Mouse (Mus musculus) common myeloid progenitor, adult 5-6 weeks (primary cell): ENCODE data around the gene Pcbp1. TPM values are rescaled to one million over a fixed set of nuclear protein-coding genes. Genes with fewer than 3 reads are reported as not detected.
"Not testable (repeated sequence)": the region's sequence is repeated elsewhere in the genome, so short reads cannot be mapped to it uniquely, and the experiment has no call there.

Experiments
- ATAC-seq: replicated peaks from 2 replicates; pipeline ENCODE4 v1.8.0; 2016; ENCODE audit warnings: low read depth, mild to moderate bottlenecking, moderate TSS enrichment, inconsistent platforms; ENCODE audit not compliant: poor library complexity, severe bottlenecking
- total RNA-seq: library from RNA; stranded (forward); fragments of 200-1000, 187-1606 nt; gene quantifications from 2 replicates; pipeline ENCODE4 v1.2.3, GENCODE M21; 2017

Pcbp1 gene
- total RNA-seq = 115 and 172 TPM in 2 replicates

DNA sequence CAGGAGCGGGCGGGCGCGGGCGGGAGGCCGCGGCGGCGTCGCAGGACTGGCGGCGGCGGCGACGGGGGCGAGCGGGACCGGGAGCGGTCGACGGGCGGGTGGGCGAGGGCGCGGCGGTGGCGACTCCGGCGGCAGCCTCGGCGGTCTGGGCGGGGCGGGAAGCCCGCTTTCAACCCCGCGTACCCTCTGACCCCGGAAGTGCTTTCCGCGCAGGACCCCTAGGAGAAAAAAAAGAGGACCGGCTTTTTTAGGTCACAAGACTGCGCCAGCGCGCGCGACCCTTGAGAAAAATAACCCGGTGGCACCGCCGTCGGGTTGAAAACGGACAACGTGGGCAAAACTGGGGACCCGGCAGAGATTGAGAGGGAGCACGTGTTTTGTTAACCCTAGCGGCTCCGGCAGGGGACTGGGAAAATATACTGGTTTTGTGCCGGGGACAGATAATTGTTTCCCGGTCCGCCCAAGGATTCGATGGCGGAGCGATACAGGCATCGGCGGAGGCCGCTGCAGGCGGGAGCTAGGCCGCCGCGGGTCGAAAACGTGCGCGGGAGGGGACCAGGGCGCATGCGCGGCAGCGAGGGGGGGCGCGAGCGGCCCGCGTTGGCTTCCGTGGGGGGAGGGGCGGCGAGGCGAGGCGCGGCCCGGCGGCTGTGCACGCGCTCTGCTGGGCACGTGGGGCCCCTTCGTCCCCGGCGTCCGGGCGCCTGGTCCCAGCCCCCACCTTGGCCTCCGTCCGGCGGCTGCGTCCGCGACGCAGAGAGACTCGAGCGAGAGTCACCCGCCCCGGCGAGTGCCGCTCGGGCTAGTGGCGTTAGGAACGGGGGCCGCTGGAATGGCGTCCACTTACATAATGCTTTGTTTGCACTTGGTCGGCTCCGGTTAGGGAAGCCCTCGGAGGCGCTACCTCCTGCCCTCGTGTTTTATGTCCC, at the start of gene Pcbp1:
Pcbp1 (minus strand) TSS at position 290 of the 929 bp plus-strand sequence.
- peak; percentile 60 for ATAC-seq

DNA sequence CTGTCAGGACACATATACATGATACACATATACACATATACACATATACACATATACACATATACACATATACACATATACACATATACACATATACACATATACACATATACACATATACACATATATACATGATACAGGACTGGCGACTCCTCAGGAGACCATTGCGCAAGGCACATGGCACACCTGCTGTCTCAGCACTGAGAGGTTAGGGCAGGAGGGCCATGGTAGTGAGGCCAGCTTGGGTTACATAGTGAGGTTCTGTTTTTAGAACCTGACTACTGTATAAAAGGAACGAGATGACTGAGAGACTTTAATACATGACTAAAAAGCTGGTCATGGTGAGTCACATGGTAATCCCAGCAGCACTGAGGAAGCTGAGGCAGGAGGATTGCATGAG, 48.4 kb upstream of the Pcbp1 start:
- ATAC-seq = no peak

DNA sequence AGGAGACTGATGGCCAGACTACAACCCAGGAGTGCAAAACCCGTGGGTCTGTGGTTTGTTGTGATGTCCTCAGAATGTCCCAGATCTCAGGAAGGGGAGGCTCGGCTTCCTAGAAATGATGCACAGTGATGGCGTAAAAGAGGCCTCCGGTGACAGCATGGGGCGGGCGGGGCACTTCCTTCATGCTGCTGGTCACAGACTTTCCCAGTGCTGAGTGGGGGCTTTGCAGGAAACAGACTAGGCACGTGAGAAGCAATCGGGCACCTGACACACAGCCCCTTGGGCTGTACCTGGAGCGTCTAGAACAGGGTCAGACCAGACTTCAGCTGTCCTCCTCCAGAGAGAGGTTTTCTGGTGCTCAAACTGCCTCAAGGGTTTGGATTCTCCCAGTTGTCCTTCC, 44.7 kb upstream of the Pcbp1 start:
- peak; percentile 59 for ATAC-seq

DNA sequence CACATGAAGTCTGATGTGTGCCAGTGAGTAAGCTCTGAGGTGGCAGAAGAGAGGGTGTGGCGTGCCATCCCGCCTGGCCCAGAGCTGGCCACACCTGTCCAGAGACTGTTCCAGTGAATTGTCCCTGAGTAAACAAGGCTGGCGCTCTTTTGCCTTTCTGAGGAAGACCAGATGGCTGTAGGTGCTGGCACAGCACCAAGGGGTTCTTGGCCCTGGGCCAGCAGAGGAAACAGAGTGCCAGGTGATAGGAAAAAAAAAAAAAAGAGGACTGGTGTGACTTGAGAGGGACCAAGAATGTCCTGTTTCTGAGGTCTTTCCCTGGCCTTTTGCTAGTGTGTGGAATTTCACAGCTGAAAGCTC, 43.3 kb upstream of the Pcbp1 start:
- peak; percentile 35; the same call in 1 of the 2 replicates for ATAC-seq

DNA sequence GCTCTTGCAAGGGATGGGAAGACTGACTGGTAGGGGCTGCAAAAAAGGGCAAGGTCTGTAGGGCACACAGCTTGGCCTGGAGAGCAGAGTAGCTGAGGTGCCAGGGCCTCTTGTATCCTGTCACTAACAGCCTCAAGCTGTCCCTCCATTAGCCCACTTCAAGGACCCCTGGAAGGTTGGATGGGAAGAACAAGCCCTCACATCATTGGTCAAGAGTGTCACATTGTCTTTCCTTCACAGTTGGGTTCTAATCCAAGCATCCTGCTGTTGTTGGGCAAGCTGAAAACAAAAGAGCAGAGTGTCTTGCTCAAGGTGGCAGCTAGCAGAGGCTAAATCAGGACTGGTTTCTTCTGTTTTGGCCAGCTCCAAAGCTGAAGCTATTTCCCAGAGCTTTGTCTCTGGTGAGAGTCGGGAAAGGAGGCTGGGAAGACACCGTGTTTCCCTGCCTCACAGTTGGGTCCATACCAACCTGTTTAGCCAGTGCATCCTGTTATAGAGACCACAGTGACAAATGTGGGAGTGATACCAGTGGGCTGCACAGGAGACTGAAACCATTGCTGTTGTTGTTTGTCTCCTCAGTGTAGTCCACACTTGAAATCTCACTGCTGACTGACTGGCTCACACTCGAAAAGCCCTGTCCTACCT, 42.8 kb upstream of the Pcbp1 start:
- no peak for ATAC-seq

DNA sequence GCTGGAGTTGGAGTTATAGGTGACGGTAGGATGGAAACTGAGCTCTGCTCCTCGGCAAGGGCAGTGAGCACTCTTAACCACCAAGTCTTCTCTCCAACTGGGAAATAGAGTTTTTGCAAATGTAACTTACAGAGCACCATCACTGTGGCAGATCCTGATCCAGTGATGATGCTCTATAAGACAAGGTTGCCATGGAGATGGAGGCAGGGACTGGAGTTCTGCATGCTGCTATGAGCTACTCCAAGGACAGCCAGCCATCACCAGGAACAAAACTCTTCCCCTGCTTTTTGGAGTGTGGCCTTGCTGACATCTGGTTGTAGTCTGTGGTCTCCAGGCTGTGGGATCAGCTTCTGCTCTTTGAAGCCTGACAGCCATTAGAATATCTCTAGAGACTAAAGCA, 39.7 kb upstream of the Pcbp1 start:
- ATAC-seq = no peak

DNA sequence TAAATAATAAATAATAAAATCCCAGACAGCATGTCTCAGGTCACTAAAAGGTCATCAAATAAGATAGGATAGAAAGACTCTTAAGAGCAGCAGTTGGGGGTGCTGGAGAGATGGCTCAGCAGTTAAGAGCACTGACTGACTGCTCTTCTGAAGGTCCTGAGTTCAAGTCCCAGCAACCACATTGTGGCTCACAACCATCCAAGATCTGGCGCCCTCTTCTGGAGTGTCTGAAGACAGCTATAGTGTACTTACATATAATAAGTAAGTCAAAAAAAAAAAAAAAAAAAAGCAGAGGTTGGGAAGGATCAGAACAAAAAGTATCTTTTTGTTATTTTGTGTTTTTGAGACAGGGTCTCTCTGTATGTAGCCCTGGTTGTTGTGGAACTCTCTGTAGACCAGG, 31.1 kb upstream of the Pcbp1 start:
- not testable (repeated sequence) for ATAC-seq

DNA sequence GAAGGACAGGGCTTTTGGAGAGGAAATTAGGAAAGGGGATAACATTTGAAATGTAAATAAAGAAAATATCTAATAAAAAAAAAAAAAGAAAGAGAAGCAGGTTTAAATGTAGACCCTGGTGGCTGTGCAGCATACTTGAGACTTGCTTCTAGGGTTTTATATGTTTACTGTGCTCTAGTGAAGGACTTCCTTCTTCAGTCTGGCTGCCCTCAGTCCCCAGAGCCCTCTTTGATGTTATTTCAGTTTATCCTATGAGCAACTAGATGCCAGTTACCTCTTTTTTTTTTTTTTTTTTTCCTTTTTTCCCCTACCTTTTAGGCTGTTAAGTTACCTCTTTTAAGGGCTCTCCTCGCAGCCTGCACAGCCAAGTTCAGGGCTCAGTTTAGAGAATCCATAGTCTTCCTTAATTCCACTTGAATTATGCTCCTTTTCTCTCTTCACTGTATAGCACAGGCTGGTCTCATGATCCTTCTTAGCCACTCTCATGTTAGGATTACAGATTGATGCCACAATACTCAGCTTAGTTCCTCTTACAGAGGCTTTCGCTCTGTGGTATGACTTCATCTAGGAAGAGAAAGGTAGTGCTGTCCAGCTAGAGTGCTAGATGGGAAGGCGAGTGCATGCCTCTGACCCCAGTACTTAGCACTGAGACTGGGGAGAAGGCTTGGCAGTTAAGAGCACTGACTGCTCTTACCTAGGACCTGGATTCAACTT, 30.4 kb upstream of the Pcbp1 start:
- ATAC-seq = peak; percentile 60

DNA sequence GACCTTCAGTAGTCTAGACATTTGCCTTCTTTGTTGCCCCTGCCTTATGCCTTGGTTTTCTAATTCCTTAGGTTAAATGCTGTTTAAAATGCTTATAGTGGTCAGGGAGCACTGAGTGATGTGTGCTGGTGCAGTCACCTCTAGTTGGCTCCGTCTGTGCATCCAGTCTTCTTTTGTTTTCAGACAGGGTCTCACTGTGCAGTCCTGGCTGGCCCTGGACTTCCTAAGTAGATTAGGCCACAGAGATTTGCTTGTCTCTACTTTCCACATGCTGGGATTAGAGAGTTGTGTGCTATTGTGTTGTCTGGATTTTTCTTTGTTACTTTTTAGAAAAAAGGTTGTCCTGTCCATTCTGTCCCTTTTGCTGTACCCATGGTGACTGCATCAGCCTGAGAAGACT, 24.5 kb upstream of the Pcbp1 start:
- ATAC-seq = no peak

DNA sequence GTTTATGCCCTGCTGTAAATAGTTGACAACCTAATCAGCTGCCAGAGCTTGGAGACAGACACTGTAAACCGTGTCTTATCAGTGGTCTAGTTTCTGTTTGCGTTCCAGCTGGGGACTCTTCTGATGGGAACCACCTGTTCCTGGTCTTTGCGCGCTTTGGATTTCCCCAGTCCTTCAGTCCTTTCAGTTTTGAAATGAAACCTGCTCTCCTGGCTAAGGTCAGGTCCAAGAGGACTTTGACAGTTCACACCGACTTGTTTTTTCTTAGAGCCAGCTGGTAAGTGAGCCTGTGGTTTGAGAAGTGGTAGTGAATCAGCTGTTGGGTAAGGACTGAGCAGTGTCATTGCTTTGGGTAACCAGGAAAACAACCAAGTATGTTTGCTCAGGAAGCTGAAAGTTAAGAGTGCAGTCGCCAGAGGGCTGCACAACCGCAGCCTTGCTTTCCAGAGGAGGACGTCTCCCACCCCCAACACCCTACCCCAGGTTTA, 21.8 kb upstream of the Pcbp1 start:
- peak; percentile 85 for ATAC-seq

DNA sequence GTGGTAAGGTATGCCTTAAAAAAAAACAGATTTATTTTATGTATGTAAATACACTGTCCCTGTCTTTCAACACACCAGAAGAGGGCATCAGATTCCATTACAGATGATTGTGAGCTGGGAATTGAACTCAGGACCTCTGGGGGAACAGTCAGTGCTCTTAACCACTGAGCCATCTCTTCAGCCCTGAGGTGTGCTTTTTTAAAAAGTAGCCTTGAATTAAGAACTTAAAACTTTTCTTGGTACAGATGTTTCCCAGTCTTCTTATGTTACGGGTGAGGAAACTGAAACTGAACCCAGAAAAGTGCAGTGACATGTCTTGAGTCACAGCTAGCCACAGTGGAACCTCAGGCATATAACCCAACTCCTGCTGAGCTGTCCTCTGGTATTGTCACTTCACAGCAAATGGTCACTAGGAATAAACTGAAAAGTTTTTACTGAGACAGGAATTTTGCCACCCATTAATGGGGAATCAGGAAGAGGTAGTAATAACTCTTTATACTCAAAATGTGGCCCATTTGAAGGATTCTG, 21.2 kb upstream of the Pcbp1 start:
- ATAC-seq = no peak

DNA sequence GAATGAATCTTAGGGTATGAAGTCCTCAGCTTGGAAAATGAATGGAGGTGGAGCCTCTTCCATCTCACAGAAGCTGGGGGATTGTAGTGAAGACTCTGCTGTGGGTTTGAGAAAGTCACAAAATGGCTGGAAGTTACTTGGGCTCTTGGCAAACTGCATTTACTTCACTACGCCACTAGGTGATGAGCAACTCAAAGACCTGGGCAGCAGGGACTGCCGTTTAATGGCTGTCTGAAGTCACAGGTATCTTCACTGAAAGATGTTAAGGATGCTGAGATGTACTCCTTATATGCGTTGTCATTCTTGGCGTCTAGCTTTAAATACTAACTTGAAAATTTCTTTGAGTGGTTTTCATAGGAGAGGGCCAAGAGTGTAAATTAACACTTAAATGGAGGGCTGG, 19.1 kb upstream of the Pcbp1 start:
- ATAC-seq = peak; percentile 63

DNA sequence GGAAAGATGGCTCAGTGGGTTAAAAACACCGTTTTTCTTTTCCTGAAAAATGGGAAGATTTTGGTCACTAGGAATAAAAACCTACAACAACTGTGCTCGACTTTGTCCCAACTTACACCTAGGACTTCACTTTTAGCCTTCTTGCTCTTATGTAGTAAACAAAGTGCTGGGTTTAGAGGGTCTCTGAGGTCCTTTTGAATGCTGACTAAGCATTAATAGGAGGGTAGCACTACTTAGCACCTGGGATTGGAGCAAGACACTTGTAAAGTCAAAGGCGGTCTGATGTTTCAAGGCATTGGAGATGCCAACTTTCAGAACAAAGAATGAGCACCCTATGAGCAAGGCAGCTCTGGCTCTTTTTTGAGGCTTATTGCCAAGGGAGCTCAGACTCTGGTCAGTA, 17.7 kb upstream of the Pcbp1 start:
- no peak for ATAC-seq

DNA sequence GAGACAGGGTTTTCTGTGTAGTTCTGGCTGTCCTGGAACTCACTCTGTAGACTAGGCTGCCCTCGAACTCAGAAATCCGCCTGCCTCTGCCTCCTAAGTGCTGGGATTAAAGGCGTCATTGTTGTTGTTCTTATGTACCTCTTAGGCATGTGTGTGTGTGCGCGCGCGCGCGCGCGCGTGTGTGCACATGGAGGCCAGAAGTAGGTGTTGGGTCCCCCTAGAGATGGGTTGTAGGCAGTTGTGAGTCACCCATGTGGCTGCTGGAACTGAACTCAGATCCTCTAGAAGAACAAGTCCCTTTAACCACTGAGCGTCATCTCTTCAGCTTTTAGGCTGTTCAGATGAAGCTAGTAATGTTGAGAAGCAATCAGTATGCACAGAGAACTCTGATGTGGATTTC, 16.9 kb upstream of the Pcbp1 start:
- no peak for ATAC-seq

DNA sequence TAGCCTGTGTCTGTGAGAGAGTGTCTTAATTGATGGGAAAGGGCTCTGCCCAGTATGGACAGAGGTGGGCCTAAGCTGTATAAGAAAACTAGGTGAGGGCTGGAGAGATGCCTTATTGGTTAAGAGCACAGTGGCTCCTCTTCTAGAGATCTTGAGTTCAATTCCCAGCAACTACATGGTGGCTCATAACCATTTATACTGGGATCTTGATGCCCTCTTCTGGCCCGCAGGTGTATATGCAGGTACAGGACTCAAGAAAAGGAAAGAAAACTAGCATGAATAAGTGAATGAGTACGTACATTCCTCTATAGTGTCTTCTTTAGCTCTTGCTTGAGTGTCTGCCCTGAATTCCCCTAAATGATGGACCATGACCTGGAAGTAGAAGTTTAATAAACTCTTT, 15.5 kb upstream of the Pcbp1 start:
- 0 out of 2 replicates have a peak, but pooled peaks have one; percentile 40 for ATAC-seq

DNA sequence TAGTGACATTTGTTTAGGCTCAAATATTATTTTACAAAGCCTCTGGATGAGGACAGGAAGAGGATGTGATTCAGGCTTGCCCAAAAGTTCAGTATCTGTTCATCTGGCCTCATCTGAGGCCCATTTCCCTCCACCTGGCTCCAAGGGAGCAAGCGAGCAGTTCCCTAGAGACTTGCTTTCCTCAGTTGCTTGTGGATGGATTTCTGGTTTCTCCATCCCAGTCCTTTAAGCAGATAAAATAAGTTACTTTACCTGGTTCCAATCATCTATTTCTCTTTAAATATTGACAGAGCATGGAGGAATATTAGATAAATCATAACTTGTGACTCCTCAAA, 2.3 kb upstream of the Pcbp1 start:
- ATAC-seq = no peak

DNA sequence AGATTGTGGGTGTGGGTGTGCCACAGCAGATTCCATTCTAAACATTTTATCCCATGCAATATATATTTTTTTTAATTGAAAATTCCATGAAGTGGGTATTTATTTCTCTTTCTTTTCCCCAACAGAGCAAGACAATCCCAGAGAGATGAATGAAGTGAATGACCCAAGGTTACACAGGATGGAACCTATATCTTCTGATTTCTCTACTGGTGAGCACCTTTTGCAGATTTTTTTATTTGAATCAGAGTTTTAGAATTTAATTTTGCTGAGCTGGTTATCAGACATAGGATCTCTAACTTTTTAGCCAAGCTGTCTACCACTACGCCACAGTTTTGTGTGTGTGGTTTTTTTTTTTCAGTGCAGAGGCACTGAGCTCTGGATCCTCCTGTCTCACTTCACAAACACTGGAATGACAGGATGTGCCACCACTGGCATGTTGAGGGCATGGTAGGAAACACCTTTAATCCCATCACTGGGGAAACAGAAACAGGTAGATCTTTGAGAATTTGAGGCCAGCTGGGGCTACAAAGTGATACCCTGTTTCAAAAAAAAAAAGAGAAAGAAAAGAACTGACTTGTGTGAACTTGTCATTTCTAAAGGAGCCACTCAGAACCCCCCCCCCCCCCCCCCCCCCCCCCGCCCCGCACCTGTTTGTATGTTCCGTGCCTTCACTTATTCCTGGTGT, 1.8 kb upstream of the Pcbp1 start:
- ATAC-seq = no peak

DNA sequence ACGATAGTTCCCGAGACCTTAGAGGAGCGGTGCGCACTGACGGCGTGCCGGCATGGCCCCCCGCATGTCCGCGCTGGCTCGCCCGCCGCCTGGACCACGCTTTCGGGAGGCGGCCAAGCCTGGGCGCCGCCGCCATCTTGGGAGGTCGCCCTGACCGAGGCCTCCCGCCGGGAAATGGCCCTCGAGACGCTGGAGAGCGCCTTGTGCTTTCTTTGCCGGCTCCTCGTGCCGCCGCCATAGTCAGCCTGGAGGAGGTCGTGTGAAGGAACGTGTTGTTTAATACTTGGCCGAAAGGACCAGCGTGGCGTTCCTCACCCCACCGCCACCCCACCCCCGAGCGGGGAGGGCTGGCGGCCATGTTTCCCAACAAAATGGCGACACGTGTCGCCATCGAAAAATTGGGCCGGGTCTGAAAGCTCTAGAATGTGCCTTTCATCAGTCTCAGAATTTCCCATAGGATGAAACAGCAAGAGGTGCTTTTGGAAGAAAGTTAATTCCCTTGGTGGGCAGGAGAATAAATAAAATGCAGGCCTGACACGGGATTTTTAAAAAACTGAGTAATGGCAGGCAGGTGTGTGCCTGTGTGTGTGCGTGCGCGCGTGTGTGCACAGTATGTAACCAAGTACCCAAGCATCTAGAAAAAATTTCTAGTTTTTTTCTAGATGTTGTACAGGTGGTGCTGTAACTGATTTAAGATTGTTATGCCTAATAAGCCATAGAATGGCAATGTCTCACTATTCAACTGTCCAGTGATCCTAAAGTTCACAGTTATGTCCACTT, 1.0 kb upstream of the Pcbp1 start:
- peak; percentile 30 for ATAC-seq

DNA sequence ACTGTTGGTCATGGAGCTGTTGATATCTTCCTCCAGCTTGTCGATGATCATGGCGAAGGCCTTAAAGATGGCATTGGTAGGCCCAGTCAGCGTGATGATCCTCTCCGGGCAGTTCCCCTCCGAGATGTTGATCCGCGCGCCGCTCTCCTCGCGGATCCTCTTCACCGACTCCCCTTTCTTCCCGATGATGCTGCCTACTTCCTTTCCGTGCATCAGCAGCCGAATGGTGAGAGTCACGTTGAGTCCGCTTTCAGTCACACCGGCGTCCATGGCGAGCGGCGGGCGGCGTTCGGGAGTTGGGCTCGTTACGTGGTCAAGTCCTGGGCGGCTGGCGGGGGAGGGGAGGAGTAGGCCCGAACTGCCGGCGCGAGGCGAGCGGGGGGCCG, 482 bp downstream of the Pcbp1 start:
- ATAC-seq = peak; percentile 24
